Mouse (Mus musculus): ENCODE measurements at regions not wholly inside any gene's neighbourhood (a gene's known extent, or its start where the extent isn't known, plus 50 kb on each side); places are given as distances from the start of the nearest gene placed in this dataset.
A peak's percentile ranks its signal among the peaks of the same experiment; 100 is the strongest.

GRCm38 (mm10) chr4:149844971-149845370 is 70.9 kb upstream of the Slc25a33 start:
- TF ChIP-seq POLR2A (IDR thresholded peaks at IDR 0.05; ENCODE audit: borderline replicate concordance, extremely low read depth, insufficient read depth, insufficient read length, poor library complexity, severe bottlenecking): no peak
- no peak for TF ChIP-seq CTCF (IDR thresholded peaks at IDR 0.05; ENCODE audit: borderline replicate concordance, extremely low read depth, insufficient read depth, insufficient read length)
- no peak for DNase-seq (ENCODE audit: low read depth)

- TF ChIP-seq POLR2A (IDR thresholded peaks at IDR 0.05; ENCODE audit: borderline replicate concordance, extremely low read depth, insufficient read depth, insufficient read length, poor library complexity, severe bottlenecking): no peak
- no peak for TF ChIP-seq CTCF (IDR thresholded peaks at IDR 0.05; ENCODE audit: borderline replicate concordance, extremely low read depth, insufficient read depth, insufficient read length)
- DNase-seq (ENCODE audit: low read depth): no peak
These were observed 69.7 kb upstream of the Slc25a33 start for GRCm38 (mm10) chr4:149843736-149844135.

- no peak for DNase-seq (ENCODE audit: low read depth)
- no peak for TF ChIP-seq CTCF (IDR thresholded peaks at IDR 0.05; ENCODE audit: borderline replicate concordance, extremely low read depth, insufficient read depth, insufficient read length)
- TF ChIP-seq POLR2A (IDR thresholded peaks at IDR 0.05; ENCODE audit: borderline replicate concordance, extremely low read depth, insufficient read depth, insufficient read length, poor library complexity, severe bottlenecking): no peak
These were observed 68.8 kb upstream of the Slc25a33 start for GRCm38 (mm10) chr4:149842906-149843305.

- peak; percentile 31 for DNase-seq (ENCODE audit: low read depth)
- TF ChIP-seq CTCF (IDR thresholded peaks at IDR 0.05; ENCODE audit: borderline replicate concordance, extremely low read depth, insufficient read depth, insufficient read length) (peak; percentile 51), POLR2A (IDR thresholded peaks at IDR 0.05; ENCODE audit: borderline replicate concordance, extremely low read depth, insufficient read depth, insufficient read length, poor library complexity, severe bottlenecking) (no peak)
These were observed 67.8 kb upstream of the Slc25a33 start for GRCm38 (mm10) chr4:149841856-149842255.

GRCm38 (mm10) chr4:149840511-149841292 is 66.6 kb upstream of the Slc25a33 start:
- DNase-seq (ENCODE audit: low read depth): peak; percentile 43
- TF ChIP-seq CTCF (IDR thresholded peaks at IDR 0.05; ENCODE audit: borderline replicate concordance, extremely low read depth, insufficient read depth, insufficient read length) (no peak), POLR2A (IDR thresholded peaks at IDR 0.05; ENCODE audit: borderline replicate concordance, extremely low read depth, insufficient read depth, insufficient read length, poor library complexity, severe bottlenecking) (no peak)

GRCm38 (mm10) chr4:149838682-149839081 is 64.6 kb upstream of the Slc25a33 start:
- no peak for TF ChIP-seq POLR2A (IDR thresholded peaks at IDR 0.05; ENCODE audit: borderline replicate concordance, extremely low read depth, insufficient read depth, insufficient read length, poor library complexity, severe bottlenecking)
- TF ChIP-seq CTCF (IDR thresholded peaks at IDR 0.05; ENCODE audit: borderline replicate concordance, extremely low read depth, insufficient read depth, insufficient read length): peak; percentile 42; the same call in 1 of the 2 replicates
- DNase-seq (ENCODE audit: low read depth): no peak

GRCm38 (mm10) chr4:149834646-149835156 is 60.6 kb upstream of the Slc25a33 start:
- no peak for DNase-seq (ENCODE audit: low read depth)
- TF ChIP-seq POLR2A (IDR thresholded peaks at IDR 0.05; ENCODE audit: borderline replicate concordance, extremely low read depth, insufficient read depth, insufficient read length, poor library complexity, severe bottlenecking) (no peak), CTCF (IDR thresholded peaks at IDR 0.05; ENCODE audit: borderline replicate concordance, extremely low read depth, insufficient read depth, insufficient read length) (no peak)

GRCm38 (mm10) chr4:149832446-149833101 is 58.5 kb upstream of the Slc25a33 start:
- no peak for DNase-seq (ENCODE audit: low read depth)

GRCm38 (mm10) chr4:149830551-149831192 is 56.6 kb upstream of the Slc25a33 start:
- DNase-seq (ENCODE audit: low read depth): no peak
- TF ChIP-seq POLR2A (IDR thresholded peaks at IDR 0.05; ENCODE audit: borderline replicate concordance, extremely low read depth, insufficient read depth, insufficient read length, poor library complexity, severe bottlenecking): no peak
- TF ChIP-seq CTCF (IDR thresholded peaks at IDR 0.05; ENCODE audit: borderline replicate concordance, extremely low read depth, insufficient read depth, insufficient read length): no peak

More at GRCm38 (mm10) chr4:149832446-149833101, 58.5 kb upstream of the Slc25a33 start:
- TF ChIP-seq POLR2A (IDR thresholded peaks at IDR 0.05; ENCODE audit: borderline replicate concordance, extremely low read depth, insufficient read depth, insufficient read length, poor library complexity, severe bottlenecking): no peak
- no peak for TF ChIP-seq CTCF (IDR thresholded peaks at IDR 0.05; ENCODE audit: borderline replicate concordance, extremely low read depth, insufficient read depth, insufficient read length)

GRCm38 (mm10) chr4:149829964-149830363 is 55.9 kb upstream of the Slc25a33 start:
- TF ChIP-seq POLR2A (IDR thresholded peaks at IDR 0.05; ENCODE audit: borderline replicate concordance, extremely low read depth, insufficient read depth, insufficient read length, poor library complexity, severe bottlenecking) (no peak), CTCF (IDR thresholded peaks at IDR 0.05; ENCODE audit: borderline replicate concordance, extremely low read depth, insufficient read depth, insufficient read length) (no peak)

GRCm38 (mm10) chr4:149827784-149828183 is 53.7 kb upstream of the Slc25a33 start:
- TF ChIP-seq CTCF (IDR thresholded peaks at IDR 0.05; ENCODE audit: borderline replicate concordance, extremely low read depth, insufficient read depth, insufficient read length) (no peak), POLR2A (IDR thresholded peaks at IDR 0.05; ENCODE audit: borderline replicate concordance, extremely low read depth, insufficient read depth, insufficient read length, poor library complexity, severe bottlenecking) (no peak)
- no peak for DNase-seq (ENCODE audit: low read depth)

More at GRCm38 (mm10) chr4:149829964-149830363, 55.9 kb upstream of the Slc25a33 start:
- DNase-seq (ENCODE audit: low read depth): no peak
